Mouse (Mus musculus) lung, postnatal 4 days (tissue): Measurements from ENCODE around the gene Bend3.
"Not testable (repeated sequence)": the region's sequence is repeated elsewhere in the genome, so short reads cannot be mapped to it uniquely, and the experiment has no call there.

ENCODE experiments used
- DNase-seq, 2 experiments: peaks; one replicate each; pipeline ENCODE4 v3.0.0; 2021

Bend3 gene

GRCm38 (mm10) chr10:43480227-43480849 is 1.7 kb downstream of the Bend3 start:
- DNase-seq: no peak

GRCm38 (mm10) chr10:43481179-43481578 is 2.5 kb downstream of the Bend3 start:
- DNase-seq: no peak

DNA sequence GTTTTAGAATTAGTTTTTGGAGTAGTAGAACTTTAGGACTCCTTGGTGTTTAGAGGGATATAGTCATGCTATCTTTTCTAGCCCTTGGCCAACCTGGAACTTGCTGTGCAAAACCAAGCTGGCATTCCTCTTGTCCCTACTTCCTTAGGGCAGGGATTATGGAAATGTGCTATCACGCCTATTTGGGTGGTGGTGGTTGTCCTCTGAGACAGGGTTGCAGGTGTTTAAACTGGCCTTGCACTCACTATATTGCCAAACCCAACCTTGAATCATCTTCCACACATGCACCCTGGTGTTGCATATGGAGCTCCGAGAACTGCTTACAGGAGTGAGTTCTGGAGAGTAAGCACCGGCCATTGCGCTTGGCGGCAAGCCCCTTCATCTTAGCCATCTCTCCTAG is 3.4 kb downstream of the Bend3 start:
- no peak for DNase-seq

DNA sequence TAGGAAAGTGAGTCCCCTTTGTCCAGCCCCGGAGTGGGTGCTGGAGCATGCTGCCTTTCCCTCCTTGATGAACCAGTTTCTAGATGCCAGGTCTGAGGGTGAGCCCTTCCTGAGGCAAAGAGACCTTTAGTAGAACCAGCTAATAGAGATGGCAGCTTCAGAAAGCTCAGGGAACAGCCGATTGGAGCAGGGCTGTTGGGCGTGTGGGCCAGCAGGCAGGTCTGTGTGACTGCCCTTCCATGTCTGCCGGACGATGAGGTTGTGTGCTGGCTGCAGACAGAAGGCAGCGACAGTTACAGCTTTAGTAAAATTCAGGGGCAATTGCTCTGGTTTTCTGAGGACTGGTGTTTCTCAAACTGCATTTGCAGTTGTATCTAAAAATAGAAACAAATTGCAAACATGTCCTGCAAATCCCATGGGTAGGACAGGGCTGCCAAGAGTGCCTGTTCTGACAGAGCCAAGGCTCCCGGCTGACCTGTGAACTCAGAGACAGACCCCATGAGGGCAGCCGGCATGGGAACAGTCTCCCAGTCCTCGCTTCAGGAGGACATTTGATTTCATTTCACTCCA is 4.9 kb downstream of the Bend3 start:
- peak in 1 of 2 experiments; percentile 43 for DNase-seq

GRCm38 (mm10) chr10:43485751-43486268 is 7.2 kb downstream of the Bend3 start:
- DNase-seq: no peak

DNA sequence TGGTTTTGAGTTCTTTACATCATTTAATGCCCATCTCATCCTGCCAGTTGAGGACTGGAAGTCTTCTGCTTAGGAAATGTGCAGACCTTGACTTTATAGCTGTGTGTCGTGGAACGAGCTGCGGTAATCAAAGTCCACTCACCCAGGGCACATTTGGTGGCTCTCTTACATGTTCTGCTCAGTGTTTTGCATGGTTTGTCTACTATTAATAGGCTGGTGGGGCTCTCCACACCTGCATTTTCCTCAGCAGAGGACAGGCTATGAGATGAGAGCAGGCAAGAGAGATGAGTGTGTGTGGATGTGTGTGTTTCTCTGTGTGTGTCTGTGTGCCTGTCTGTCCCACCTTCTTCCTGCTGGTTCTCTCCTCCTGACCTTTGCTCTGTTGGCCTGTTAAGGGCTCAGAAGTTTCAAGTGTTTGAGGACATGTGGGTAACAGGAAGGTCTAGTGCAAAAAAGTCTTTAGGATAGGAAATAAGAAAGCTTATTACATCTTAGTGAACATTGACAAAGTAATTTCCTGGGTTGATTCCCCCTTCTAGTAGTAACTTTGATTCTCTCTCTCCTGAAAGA is 8.9 kb downstream of the Bend3 start:
- no peak for DNase-seq

- DNase-seq: no peak
Observed at GRCm38 (mm10) chr10:43488258-43488657, 9.6 kb downstream of the Bend3 start.

DNA sequence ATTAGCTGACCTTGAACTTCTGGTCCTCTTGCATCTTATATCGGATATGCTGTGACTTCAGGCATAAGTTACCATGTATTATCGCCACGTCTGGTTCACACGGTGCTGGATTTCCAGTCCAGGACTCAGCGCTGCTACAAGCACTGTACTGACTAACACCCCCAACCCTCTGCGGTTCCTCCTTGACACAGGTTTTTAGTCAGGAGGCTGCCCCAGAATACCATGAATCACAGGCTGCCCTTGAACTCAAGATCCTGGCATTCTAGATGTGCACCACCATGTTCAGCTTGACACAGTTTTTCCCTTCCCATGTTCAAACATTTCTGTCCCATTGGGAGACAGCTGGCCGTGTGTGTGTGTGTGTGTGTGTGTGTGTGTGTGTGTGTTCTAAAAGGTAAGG is 10.5 kb downstream of the Bend3 start:
- no peak for DNase-seq

GRCm38 (mm10) chr10:43489550-43489949 is 10.9 kb downstream of the Bend3 start:
- DNase-seq: no peak

DNA sequence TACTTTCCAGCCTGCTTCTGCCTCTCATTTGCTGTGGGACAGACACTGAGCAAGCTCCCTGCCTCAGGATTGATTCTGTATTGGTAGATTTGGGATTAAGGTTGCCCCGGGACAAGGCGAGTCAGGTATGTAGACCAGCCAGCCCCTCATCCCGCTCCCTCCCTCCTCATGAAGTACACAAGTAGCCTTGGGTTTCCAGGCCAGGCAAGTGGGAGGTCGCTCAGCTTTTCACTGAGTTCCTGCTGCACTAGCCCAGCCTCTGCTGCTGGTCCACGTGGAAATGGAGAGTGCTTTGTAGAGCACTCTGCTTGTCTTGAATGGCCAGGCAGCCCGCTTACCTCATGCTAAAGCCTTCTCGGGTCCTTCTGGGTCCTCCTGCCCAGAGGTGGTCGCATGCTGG is 11.4 kb downstream of the Bend3 start:
- no peak for DNase-seq

DNA sequence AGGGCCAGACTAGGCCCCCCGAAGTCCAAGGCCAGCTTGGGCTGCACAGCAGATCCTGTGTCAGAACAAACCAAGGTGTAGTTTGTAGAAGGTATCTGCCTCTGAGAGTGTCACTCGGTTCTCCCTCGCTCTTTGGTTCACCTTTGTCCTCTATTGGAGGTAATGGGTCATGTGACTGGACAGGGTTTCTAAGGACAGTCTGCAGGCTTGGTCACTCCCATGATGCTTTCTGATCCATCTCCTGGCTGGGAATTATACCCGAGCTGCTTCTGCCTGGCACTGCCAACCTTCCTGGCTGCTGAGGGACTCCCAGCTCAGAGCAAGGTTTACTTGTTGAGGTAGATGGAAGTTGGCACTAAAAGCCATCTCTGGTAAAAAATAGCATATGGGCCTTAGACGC is 12.2 kb downstream of the Bend3 start:
- no peak for DNase-seq

DNA sequence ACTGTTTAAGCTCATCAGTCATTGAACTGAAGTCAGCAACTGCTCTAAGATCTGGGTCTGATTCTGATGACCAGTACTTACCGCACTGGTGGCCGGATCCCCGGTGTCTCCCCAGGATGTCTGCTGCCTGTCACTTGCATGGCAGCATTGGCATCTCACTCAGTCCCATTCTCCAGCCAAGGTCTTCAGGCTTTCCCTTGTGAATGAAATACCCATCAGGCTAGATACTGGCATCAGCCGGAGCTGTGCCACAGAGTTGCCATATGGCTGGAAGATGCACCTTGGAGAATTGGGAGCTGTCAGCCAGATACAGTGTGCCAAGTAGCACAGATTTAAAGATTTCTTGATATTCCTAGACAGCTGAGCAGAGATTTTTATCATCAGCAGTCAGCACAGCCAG is 24.0 kb downstream of the Bend3 start:
- no peak for DNase-seq

GRCm38 (mm10) chr10:43504291-43504690 is 25.7 kb downstream of the Bend3 start:
- no peak for DNase-seq

DNA sequence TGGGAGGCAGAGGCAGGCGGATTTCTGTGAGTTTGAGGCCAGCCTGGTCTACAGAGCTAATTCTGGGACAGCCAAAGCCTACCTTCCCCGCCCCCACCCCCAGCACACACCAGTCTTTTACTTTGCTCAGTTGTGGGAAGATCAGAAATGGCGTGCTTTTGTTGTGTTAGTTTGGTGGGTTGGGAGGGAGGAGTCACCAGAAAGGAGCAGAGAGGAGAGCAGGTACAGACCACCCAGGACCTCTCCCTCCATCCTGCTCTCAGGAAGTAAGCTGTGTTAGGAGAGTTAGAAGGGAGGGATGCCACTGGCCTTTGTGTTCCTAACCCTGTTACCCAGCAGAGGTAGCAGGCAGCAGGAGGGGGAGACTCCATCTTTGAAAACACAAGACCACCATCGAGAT is 28.4 kb downstream of the Bend3 start:
- no peak for DNase-seq

- no peak for DNase-seq
Observed at GRCm38 (mm10) chr10:43509228-43509627, 30.6 kb downstream of the Bend3 start.

GRCm38 (mm10) chr10:43512976-43513375 is 34.3 kb downstream of the Bend3 start:
- DNase-seq: no peak

DNA sequence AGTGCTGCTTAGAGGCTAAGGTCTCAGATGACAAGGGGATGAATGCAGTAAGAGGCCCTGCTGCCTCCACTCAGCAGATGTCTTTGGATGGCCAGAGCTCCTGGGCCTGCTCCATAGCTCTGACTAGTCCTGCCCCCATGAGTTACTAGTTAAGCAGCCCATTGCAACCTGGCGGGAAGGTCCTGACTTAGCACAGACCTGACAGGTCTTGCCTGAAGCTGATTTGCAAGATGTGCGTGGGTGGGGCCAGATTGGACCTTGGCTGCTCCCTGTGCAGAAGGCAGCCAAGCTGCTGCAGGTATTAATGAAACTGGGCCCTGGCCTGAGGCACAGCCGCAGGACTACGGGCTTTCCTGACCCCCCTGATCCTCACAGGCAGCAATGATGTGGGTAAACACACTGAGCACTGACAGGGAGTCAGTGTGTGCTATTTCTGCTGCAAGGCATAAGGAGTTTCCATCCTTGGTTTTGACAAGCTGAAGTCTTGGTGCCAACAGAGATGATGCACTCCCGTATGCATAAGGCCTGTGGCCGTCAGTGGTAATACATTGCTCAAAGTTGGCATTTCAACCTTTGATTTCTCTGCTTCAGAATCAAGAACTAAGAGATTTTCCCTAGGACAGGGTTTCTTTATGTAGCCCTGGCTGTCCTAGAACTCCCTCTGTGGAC is 38.5 kb downstream of the Bend3 start:
- no peak for DNase-seq

GRCm38 (mm10) chr10:43517836-43518235 is 39.2 kb downstream of the Bend3 start:
- DNase-seq: peak; percentile 48 to 58

- DNase-seq: peak in 1 of 2 experiments; percentile 50
Observed at GRCm38 (mm10) chr10:43518368-43518767, 39.7 kb downstream of the Bend3 start.

DNA sequence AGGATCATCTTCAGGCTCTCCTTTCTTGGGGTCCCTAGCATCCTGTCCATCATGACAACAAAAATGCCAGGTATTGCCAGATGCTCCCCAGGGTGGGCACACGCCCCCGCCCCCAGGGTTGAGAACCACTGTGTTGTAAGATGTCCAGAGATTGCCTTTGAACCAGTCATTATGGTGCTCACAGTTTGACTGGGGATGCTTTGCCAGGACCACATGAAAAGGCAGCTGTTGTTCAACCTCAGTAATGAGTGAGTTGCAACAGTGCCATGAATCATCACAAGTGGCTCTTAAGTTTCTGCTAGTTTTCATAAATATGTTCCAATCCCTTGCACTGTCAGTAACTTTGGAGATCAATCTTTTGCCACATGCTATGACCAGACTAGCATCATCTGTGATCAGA is 41.3 kb downstream of the Bend3 start:
- no peak for DNase-seq

- not testable (repeated sequence) for DNase-seq
Observed at GRCm38 (mm10) chr10:43523931-43524330, 45.3 kb downstream of the Bend3 start, which contains the start of gene Gm9803. Gene Gm9803 (plus strand): TSS chr10:43524084.

- DNase-seq: no peak
Observed at GRCm38 (mm10) chr10:43527283-43528269, 48.9 kb downstream of the Bend3 start.

DNA sequence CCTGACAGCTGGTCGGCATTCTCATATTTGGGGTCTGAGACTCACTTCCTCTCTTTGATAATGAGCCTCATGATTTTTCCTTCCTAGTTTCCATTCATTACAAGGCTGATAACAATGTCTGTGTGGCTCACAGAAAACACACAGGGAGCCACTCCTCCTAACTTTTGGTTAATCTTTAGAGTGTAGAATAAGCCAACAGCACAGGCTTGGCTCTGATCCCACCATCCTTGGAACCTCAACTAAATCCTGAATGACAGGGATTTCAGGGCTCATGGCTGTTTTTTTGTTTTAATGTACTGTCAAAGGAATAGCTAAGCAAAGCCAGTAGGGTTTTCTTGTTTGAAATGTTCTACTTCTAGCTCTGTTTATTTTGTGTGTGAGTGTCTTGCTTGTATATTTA is 55.8 kb downstream of the Bend3 start:
- DNase-seq: no peak
